Mouse (Mus musculus) kidney, embryonic 14.5 days (tissue): ENCODE measurements around the gene Cdk15. TPM values are rescaled to one million over a fixed set of nuclear protein-coding genes. Genes with fewer than 3 reads are reported as not detected.
A peak's percentile ranks its signal among the peaks of the same experiment; 100 is the strongest.

Experiments used
- ATAC-seq: fragments of 200-750 bp; cut with Nextera tagmentation; 2 replicates; pipeline ENCODE4 v1.8.0; 2017; ENCODE audit warnings: moderate number of reproducible peaks, mild to moderate bottlenecking, moderate TSS enrichment, moderate library complexity; ENCODE audit not compliant: low FRiP score, low TSS enrichment
- H3K27ac ChIP-seq: fragments of 300-500 bp; sonication (generic); 2 replicates; pipeline ENCODE4 v1.5.1; 2014; ENCODE audit warnings: low read depth, mild to moderate bottlenecking, low read length, moderate library complexity, mixed read lengths
- H3K27me3 ChIP-seq: fragments of 300-500 bp; sonication (generic); 2 replicates; pipeline ENCODE4 v1.6.1; 2014; ENCODE audit warnings: mild to moderate bottlenecking, low read length; ENCODE audit not compliant: control insufficient read depth, insufficient read depth
- H3K36me3 ChIP-seq: fragments of 300-500 bp; sonication (generic); 2 replicates; pipeline ENCODE4 v1.6.1; 2014; ENCODE audit warnings: low read length, mixed read lengths; ENCODE audit not compliant: control insufficient read depth, insufficient read depth
- H3K4me1 ChIP-seq: fragments of 300-500 bp; sonication (generic); 2 replicates; pipeline ENCODE4 v1.6.1; 2014; ENCODE audit warnings: low read length, mixed read lengths; ENCODE audit not compliant: control insufficient read depth, insufficient read depth
- H3K4me2 ChIP-seq: fragments of 300-500 bp; sonication (generic); replicated peaks from 2 replicates; pipeline ENCODE4 v1.6.1; 2014; ENCODE audit warnings: low read depth, mild to moderate bottlenecking, low read length
- H3K4me3 ChIP-seq: fragments of 300-500 bp; sonication (generic); 2 replicates; pipeline ENCODE4 v1.5.1; 2014; ENCODE audit warnings: mild to moderate bottlenecking, low read length
- H3K9ac ChIP-seq: fragments of 300-500 bp; sonication (generic); 2 replicates; pipeline ENCODE4 v1.6.1; 2014; ENCODE audit warnings: low read depth, mild to moderate bottlenecking, low read length, moderate library complexity
- H3K9me3 ChIP-seq: fragments of 300-500 bp; sonication (generic); 2 replicates; pipeline ENCODE4 v1.6.1; 2016; ENCODE audit warnings: low read length; ENCODE audit not compliant: control insufficient read depth
- WGBS: fragments of 180-500 bp; shearing (Covaris S2); extraction: QIAGEN DNeasy Blood & Tissue Kit; methylation state at CpG from one replicate; pipeline ENCODE4 v1.1.7; 2014; 5-methylcytosine and 5-hydroxymethylcytosine counted together
- polyA plus RNA-seq: library from polyadenylated mRNA; unstranded; fragments of >200 nt; fragmentation: Nextera tagmentation; extraction: Ambion mirVana; gene quantifications from 2 replicates; pipeline ENCODE4 v1.2.1, GENCODE M21; 2014

Gene Cdk15
- polyA plus RNA-seq, 1 experiment from 2014 or later = 0.53 TPM

- Histone ChIP-seq H3K9ac (no peak overlapping the region), H3K36me3 (no peaks in the 10 kb centered on the region), H3K27me3 (no peaks in the 10 kb centered on the region), H3K4me2 (no peak overlapping the region), H3K9me3 (no peaks in the 10 kb centered on the region), H3K4me1 (peaks cover 37% of the 10 kb centered on the region), H3K27ac (peak overlapping the region; percentile 77), H3K4me3 (no peak overlapping the region)
- 19% methylated on average over 10 of the region's 10 CpGs for WGBS
- ATAC-seq = peak; percentile 59
Observed at GRCm38 (mm10) chr1:59333860-59334561, 77.3 kb downstream of the Cdk15 start.

GRCm38 (mm10) chr1:59334562-59334890 lies 77.8 kb downstream of the Cdk15 start:
- Histone ChIP-seq H3K27ac (peak overlapping the region; percentile 77), H3K27me3 (no peaks in the 10 kb centered on the region), H3K9ac (no peak overlapping the region), H3K9me3 (no peaks in the 10 kb centered on the region), H3K4me1 (peaks cover 37% of the 10 kb centered on the region), H3K4me2 (no peak overlapping the region), H3K36me3 (no peaks in the 10 kb centered on the region), H3K4me3 (no peak overlapping the region)
- ATAC-seq = no peak
- 25% methylated on average over 4 of the region's 4 CpGs for WGBS

DNA sequence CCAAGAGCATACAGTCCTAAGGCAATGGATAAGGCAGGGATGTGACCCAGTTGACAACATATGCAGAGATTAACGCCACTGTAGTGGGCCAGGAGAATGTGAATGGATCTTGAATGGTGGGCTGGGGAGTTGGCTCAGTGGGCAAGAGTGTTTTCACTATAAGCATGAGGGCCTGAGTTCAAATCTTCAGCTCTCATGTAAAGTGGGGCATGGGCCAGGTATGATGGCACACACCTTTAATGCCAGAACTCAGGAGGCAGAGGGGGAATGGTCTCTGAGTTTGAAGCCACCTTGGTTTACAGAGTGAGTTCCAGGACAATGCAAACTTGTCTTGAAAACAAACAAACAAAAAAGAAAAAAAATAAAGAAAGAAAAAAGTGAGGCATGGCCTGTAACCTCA lies 79.5 kb downstream of the Cdk15 start:
- no peak overlapping the region for H3K4me2 ChIP-seq
- H3K4me1 ChIP-seq = peaks cover 41% of the 10 kb centered on the region
- H3K9me3 ChIP-seq = no peaks in the 10 kb centered on the region
- H3K27me3 ChIP-seq = no peaks in the 10 kb centered on the region
- no peaks in the 10 kb centered on the region for H3K36me3 ChIP-seq
- H3K9ac ChIP-seq = no peak overlapping the region
- no peak overlapping the region for H3K4me3 ChIP-seq
- WGBS = 95% methylated on average over 1 of the region's 1 CpGs
- no peak overlapping the region for H3K27ac ChIP-seq
- no peak for ATAC-seq

- ATAC-seq = peak; percentile 79; the same call in 1 of the 2 replicates
- no peak overlapping the region for H3K4me3 ChIP-seq
- H3K27me3 ChIP-seq = no peaks in the 10 kb centered on the region
- H3K4me2 ChIP-seq = peak overlapping the region; percentile 23
- 6% methylated on average over 16 of the region's 16 CpGs for WGBS
- peaks cover 15% of the 10 kb centered on the region for H3K4me1 ChIP-seq
- peaks cover 3% of the 10 kb centered on the region for H3K9me3 ChIP-seq
- H3K9ac ChIP-seq = no peak overlapping the region
- no peaks in the 10 kb centered on the region for H3K36me3 ChIP-seq
- H3K27ac ChIP-seq = no peak overlapping the region; the same call in 1 of the 2 replicates
Observed at GRCm38 (mm10) chr1:59340814-59341588, 84.3 kb downstream of the Cdk15 start.

GRCm38 (mm10) chr1:59341697-59342096 lies 85.0 kb downstream of the Cdk15 start:
- WGBS = 11% methylated on average over 3 of the region's 3 CpGs
- H3K27me3 ChIP-seq = no peaks in the 10 kb centered on the region
- H3K9me3 ChIP-seq = peaks cover 3% of the 10 kb centered on the region
- no peak overlapping the region for H3K4me2 ChIP-seq
- H3K4me3 ChIP-seq = no peak overlapping the region
- peaks cover 15% of the 10 kb centered on the region for H3K4me1 ChIP-seq
- no peaks in the 10 kb centered on the region for H3K36me3 ChIP-seq
- H3K9ac ChIP-seq = no peak overlapping the region
- H3K27ac ChIP-seq = peak overlapping the region; percentile 37; the same call in 1 of the 2 replicates
- ATAC-seq = 0 out of 2 replicates have a peak, but pooled peaks have one; percentile 41

GRCm38 (mm10) chr1:59342146-59342545 lies 85.4 kb downstream of the Cdk15 start:
- H3K27ac ChIP-seq = peak overlapping the region; percentile 37; the same call in 1 of the 2 replicates
- no peak overlapping the region for H3K4me2 ChIP-seq

DNA sequence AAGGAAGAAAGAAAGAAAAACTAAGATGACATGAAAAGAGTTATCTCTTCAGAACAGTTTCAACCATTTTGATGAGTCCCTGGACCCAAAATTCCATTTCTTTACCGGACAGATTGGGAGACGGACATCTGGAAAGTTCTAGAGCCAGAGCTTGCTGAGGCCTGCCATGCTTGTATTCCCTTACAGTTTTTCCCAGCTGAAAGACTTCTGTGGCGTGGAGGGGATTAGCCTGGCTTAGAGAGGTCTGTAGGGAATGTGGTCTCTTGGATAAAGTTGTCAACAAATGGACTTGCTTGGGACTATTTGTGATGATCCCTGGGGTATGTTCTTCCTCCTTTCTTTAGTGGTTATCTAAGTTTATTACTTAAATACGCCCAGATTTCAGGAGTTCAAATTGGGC lies 96.0 kb downstream of the Cdk15 start:
- 84% methylated on average over 4 of the region's 4 CpGs for WGBS
- H3K4me3 ChIP-seq = no peak overlapping the region
- no peak overlapping the region for H3K27ac ChIP-seq
- no peaks in the 10 kb centered on the region for H3K4me1 ChIP-seq
- no peak overlapping the region for H3K9ac ChIP-seq
- ATAC-seq = no peak
- H3K36me3 ChIP-seq = no peaks in the 10 kb centered on the region
- H3K27me3 ChIP-seq = no peaks in the 10 kb centered on the region
- peaks cover 6% of the 10 kb centered on the region; the same call in 1 of the 2 replicates for H3K9me3 ChIP-seq
- H3K4me2 ChIP-seq = no peak overlapping the region

More at GRCm38 (mm10) chr1:59342146-59342545, 85.4 kb downstream of the Cdk15 start:
- Histone ChIP-seq H3K4me3 (no peak overlapping the region), H3K9me3 (peaks cover 3% of the 10 kb centered on the region), H3K9ac (no peak overlapping the region), H3K36me3 (no peaks in the 10 kb centered on the region), H3K4me1 (peaks cover 15% of the 10 kb centered on the region), H3K27me3 (no peaks in the 10 kb centered on the region)
- ATAC-seq = no peak
- WGBS = 55% methylated on average over 6 of the region's 6 CpGs

GRCm38 (mm10) chr1:59355440-59355839 lies 98.7 kb downstream of the Cdk15 start:
- 86% methylated on average over 9 of the region's 9 CpGs for WGBS
- H3K27me3 ChIP-seq = no peaks in the 10 kb centered on the region
- no peak overlapping the region for H3K4me3 ChIP-seq
- no peaks in the 10 kb centered on the region for H3K4me1 ChIP-seq
- H3K36me3 ChIP-seq = no peaks in the 10 kb centered on the region
- 0 out of 2 replicates have a peak, but pooled peaks cover 3% of the 10 kb centered on the region for H3K9me3 ChIP-seq
- ATAC-seq = no peak
- H3K9ac ChIP-seq = no peak overlapping the region
- H3K27ac ChIP-seq = no peak overlapping the region
- H3K4me2 ChIP-seq = no peak overlapping the region

- H3K36me3 ChIP-seq = no peaks in the 10 kb centered on the region
- no peak overlapping the region for H3K27ac ChIP-seq
- no peaks in the 10 kb centered on the region for H3K4me1 ChIP-seq
- no peak overlapping the region for H3K9ac ChIP-seq
- H3K4me3 ChIP-seq = no peak overlapping the region
- WGBS = 94% methylated on average over 9 of the region's 9 CpGs
- H3K9me3 ChIP-seq = no peaks in the 10 kb centered on the region
- ATAC-seq = no peak
- no peaks in the 10 kb centered on the region for H3K27me3 ChIP-seq
- no peak overlapping the region for H3K4me2 ChIP-seq
Observed at GRCm38 (mm10) chr1:59359136-59359535, 102.4 kb downstream of the Cdk15 start.
